Mouse (Mus musculus): ENCODE data around the gene Nfatc4.

Nfatc4 gene

GRCm38 (mm10) chr14:55822435-55822990, 431 bp upstream of the Nfatc4 start:
- DNase-seq, result peak; percentile 84 to 89

GRCm38 (mm10) chr14:55824001-55824480, 1.1 kb downstream of the Nfatc4 start:
- DNase-seq, result peak; percentile 76 to 85

GRCm38 (mm10) chr14:55824481-55825215, 1.7 kb downstream of the Nfatc4 start:
- peak; percentile 83 to 87 for DNase-seq

GRCm38 (mm10) chr14:55825216-55826051, 2.5 kb downstream of the Nfatc4 start:
- DNase-seq, result peak; percentile 61 to 70

GRCm38 (mm10) chr14:55826142-55826541, 3.2 kb downstream of the Nfatc4 start:
- DNase-seq, result peak in 1 of 2 experiments; percentile 26

- peak; percentile 50 for DNase-seq
These were observed 3.8 kb downstream of the Nfatc4 start for GRCm38 (mm10) chr14:55826551-55827340.

- peak; percentile 60 to 69 for DNase-seq
These were observed 5.8 kb downstream of the Nfatc4 start for GRCm38 (mm10) chr14:55828716-55829263.

- DNase-seq, result no peak
These were observed 6.9 kb downstream of the Nfatc4 start for GRCm38 (mm10) chr14:55829854-55830253.

GRCm38 (mm10) chr14:55830331-55830730, 7.4 kb downstream of the Nfatc4 start:
- no peak for DNase-seq

- DNase-seq, result no peak
These were observed 10.2 kb downstream of the Nfatc4 start for GRCm38 (mm10) chr14:55833126-55833525.

GRCm38 (mm10) chr14:55834808-55835533, 12.0 kb downstream of the Nfatc4 start:
- DNase-seq, result no peak

- DNase-seq, result no peak
These were observed 15.4 kb downstream of the Nfatc4 start for GRCm38 (mm10) chr14:55838312-55838711.

- no peak for DNase-seq
These were observed 15.8 kb downstream of the Nfatc4 start for GRCm38 (mm10) chr14:55838740-55839139.

- no peak for DNase-seq
These were observed 18.0 kb downstream of the Nfatc4 start for GRCm38 (mm10) chr14:55840853-55841366.

- DNase-seq, result no peak
These were observed 19.9 kb downstream of the Nfatc4 start for GRCm38 (mm10) chr14:55842794-55843193.

GRCm38 (mm10) chr14:55845506-55846294, 22.8 kb downstream of the Nfatc4 start:
- peak in 1 of 2 experiments; percentile 26 for DNase-seq

- no peak for DNase-seq
These were observed 27.9 kb downstream of the Nfatc4 start for GRCm38 (mm10) chr14:55850885-55851284.

- peak; percentile 76 to 81 for DNase-seq
These were observed 30.0 kb downstream of the Nfatc4 start for GRCm38 (mm10) chr14:55852646-55853551.

GRCm38 (mm10) chr14:55853621-55854285, 30.8 kb downstream of the Nfatc4 start, which contains the start of gene Nynrin:
Nynrin (plus strand) TSS chr14:55854010.
- peak; percentile 89 to 93 for DNase-seq

All from kidney, postnatal 4 days (tissue).